Mouse (Mus musculus): Measurements from ENCODE around the gene Cmah. TPM values are rescaled to one million over a fixed set of nuclear protein-coding genes. Genes with fewer than 3 reads are reported as not detected.

The Cmah gene
- polyA plus RNA-seq, 1 experiment from 2014 or later, result 0.24 TPM

DNA sequence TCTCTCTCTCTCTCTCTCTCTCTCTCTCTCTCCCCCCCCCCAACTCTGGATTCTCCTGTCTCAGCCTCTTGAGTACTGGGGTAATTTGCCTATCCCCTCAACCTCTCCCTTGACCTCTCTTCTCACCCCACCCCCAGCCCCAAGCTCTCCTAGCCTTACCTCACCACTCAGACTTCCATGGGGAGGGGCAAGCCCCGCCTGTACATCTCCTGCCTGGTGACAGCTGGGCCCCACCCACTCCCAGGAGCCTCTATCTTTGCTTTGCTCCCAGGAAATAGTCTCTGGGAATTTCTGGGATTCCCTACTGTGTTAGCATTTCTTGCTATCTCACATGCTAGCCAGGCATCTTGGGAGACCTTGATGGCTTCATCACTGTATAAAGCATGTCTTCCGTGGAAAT is 199.7 kb downstream of the Cmah start:
- no peaks in the 10 kb centered on the region for H3K36me3 ChIP-seq
- H3K4me1 ChIP-seq (replicated peaks), result peaks cover 5% of the 10 kb centered on the region
- H3K27me3 ChIP-seq (replicated peaks), result no peaks in the 10 kb centered on the region
- no peak overlapping the region for H3K4me2 ChIP-seq
- no peak overlapping the region for H3K27ac ChIP-seq (ENCODE audit: poor library complexity, severe bottlenecking)
- H3K9me3 ChIP-seq (replicated peaks), result 0 out of 2 replicates have a peak, but pooled peaks cover 4% of the 10 kb centered on the region
- no peak overlapping the region for H3K4me3 ChIP-seq
- ATAC-seq (ENCODE audit: insufficient number of reproducible peaks, low FRiP score), result no peak
- no peak overlapping the region for H3K9ac ChIP-seq
- WGBS, result 52% methylated on average over 2 of the region's 2 CpGs

Other genes starting within 250 kb of the Cmah start
- 12.0 and 12.4 TPM in 2 replicates for gene Carmil1, start 46.6 kb upstream of the Cmah start, polyA plus RNA-seq (2016; fragmentation: Nextera tagmentation; extraction: Ambion mirVana)